Mouse (Mus musculus): Measurements from ENCODE around the gene Brca2.

DNA sequence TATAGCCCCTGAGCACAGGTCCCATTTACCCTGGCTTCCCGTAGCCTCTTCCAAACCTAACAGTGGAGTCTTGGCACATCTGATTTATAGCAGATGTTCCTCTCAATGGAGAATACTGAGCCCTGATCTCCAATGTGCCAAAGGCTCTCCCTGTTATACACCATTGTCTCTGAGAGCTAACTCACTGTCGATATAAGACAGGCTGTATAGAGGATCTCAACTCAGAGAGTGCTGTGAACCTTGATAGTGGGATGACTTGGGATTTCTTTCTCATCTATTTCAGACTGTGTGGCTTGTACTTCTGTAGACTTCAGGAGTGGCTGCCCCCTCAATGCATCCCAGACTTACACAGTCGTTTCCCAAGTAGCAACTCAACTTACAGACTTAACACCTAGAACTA, 32.1 kb upstream of the Brca2 start:
- TF ChIP-seq TAL1 (IDR thresholded peaks at IDR 0.05; ENCODE audit: low read length) (no peak), GATA1 (IDR thresholded peaks at IDR 0.05; ENCODE audit: low read length) (no peak)

Data from erythroblast, embryonic 14.5 days (primary cell).